Mouse (Mus musculus) erythroblast, embryonic 14.5 days (primary cell): ENCODE measurements around the gene Tmem72. TPM values are rescaled to one million over a fixed set of nuclear protein-coding genes. Genes with fewer than 3 reads are reported as not detected.

ENCODE experiments used
- H3K27me3 ChIP-seq: 2 replicates; pipeline ENCODE4 v1.6.1; 2012; ENCODE audit warnings: inconsistent platforms; ENCODE audit not compliant: control insufficient read depth
- H3K36me3 ChIP-seq: 2 replicates; pipeline ENCODE4 v1.6.1; 2012; ENCODE audit warnings: mild to moderate bottlenecking, inconsistent platforms; ENCODE audit not compliant: control insufficient read depth
- H3K4me1 ChIP-seq: 2 replicates; pipeline ENCODE4 v1.6.1; 2012; ENCODE audit warnings: inconsistent platforms; ENCODE audit not compliant: control insufficient read depth
- H3K4me3 ChIP-seq: replicated peaks from 2 replicates; pipeline ENCODE3; 2012; ENCODE audit warnings: moderate library complexity, mild to moderate bottlenecking, inconsistent platforms
- H3K9me3 ChIP-seq: 2 replicates; pipeline ENCODE4 v1.6.1; 2012; ENCODE audit warnings: low read length, inconsistent platforms, mixed read lengths; ENCODE audit not compliant: control insufficient read depth
- GATA1 ChIP-seq: IDR thresholded peaks from 2 replicates; pipeline ENCODE4 v1.6.1; 2012; ENCODE audit warnings: low read length, inconsistent platforms, mixed read lengths
- TAL1 ChIP-seq: IDR thresholded peaks from 3 replicates; pipeline ENCODE4 v1.6.1; 2012; ENCODE audit warnings: low read length, inconsistent platforms, mixed read lengths
- polyA plus RNA-seq: library from polyadenylated mRNA; stranded (reverse); fragments of >175 nt; gene quantifications from 2 replicates; pipeline ENCODE4 v1.2.3, GENCODE M21; 2012

Tmem72 gene
- polyA plus RNA-seq, 1 experiment: not detected

DNA sequence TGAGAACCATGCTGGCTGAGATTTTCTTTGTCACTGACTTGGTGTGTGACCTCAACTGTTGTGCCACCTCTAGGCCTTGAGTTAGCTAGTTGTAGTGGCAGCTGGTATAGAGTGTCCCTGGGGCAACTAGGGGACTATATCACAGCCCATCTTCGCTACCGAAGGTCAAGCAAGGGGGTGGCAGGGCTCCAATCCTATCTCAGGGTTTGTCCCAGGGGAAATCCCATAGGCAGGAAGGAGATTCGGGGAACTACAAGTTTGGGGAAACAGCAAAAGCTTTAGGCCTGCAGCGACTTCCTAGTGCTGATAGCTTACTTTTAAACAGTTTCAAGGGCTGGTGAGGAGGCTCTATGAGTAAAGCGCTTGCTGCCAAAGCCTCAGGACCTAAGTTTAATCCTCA, 44.4 kb downstream of the Tmem72 start:
- H3K4me1 ChIP-seq: peaks cover 12% of the 10 kb centered on the region
- H3K27me3 ChIP-seq: peaks cover 6% of the 10 kb centered on the region
- no peaks in the 10 kb centered on the region for H3K9me3 ChIP-seq
- TF ChIP-seq GATA1: no peak
- no peak for TF ChIP-seq TAL1
- H3K36me3 ChIP-seq: no peaks in the 10 kb centered on the region
- H3K4me3 ChIP-seq: no peak overlapping the region

GRCm38 (mm10) chr6:116671768-116672167, 44.9 kb downstream of the Tmem72 start:
- H3K4me1 ChIP-seq: peaks cover 11% of the 10 kb centered on the region
- TF ChIP-seq GATA1 (no peak), TAL1 (no peak)
- peaks cover 6% of the 10 kb centered on the region for H3K27me3 ChIP-seq
- H3K4me3 ChIP-seq: no peak overlapping the region
- no peaks in the 10 kb centered on the region for H3K36me3 ChIP-seq
- H3K9me3 ChIP-seq: no peaks in the 10 kb centered on the region

DNA sequence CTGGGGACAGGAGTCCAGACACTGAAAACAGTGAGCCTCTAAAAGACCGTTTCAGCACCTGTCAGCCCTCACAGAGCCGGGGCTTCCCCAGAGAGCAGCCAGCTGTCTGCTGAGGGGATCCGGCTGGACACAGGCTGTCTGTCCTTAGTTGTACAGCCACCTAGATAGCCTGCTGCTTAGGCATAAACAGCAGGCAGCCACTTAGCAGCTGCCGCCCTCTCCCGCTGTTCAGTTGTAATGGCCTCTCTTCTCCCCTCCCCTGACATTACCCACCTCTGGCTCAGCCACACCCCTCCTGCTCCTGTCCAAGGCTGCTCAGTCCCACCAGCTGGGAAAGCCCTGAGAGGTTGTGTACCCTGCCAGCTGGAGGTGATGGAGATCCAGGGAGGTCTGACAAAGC, 45.7 kb downstream of the Tmem72 start:
- Histone ChIP-seq H3K27me3 (peaks cover 6% of the 10 kb centered on the region), H3K9me3 (no peaks in the 10 kb centered on the region), H3K4me1 (peaks cover 10% of the 10 kb centered on the region), H3K36me3 (no peaks in the 10 kb centered on the region), H3K4me3 (no peak overlapping the region)
- TF ChIP-seq TAL1 (no peak), GATA1 (no peak)

DNA sequence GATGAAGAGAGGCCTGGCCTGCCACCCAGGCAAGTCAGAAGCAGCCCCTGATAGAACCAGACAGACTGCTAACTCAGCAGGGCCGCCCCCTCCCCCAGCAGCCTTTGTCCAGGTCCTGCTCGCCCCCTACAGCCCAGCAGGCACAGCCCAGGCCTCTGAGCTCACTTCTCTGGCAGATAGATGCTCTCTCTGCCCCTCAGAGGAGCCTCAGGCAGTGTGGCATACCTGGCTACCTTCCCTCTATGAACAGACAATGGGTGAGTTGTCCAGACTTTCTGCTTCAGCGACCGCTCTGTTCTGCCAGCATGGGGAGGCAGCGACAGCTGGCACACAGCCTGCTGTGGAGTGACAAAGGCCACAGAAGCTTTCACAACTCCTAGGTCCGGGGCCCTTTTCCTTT, 46.6 kb downstream of the Tmem72 start:
- H3K36me3 ChIP-seq: no peaks in the 10 kb centered on the region
- H3K4me1 ChIP-seq: peaks cover 10% of the 10 kb centered on the region
- H3K9me3 ChIP-seq: no peaks in the 10 kb centered on the region
- H3K27me3 ChIP-seq: peaks cover 6% of the 10 kb centered on the region
- TF ChIP-seq TAL1 (no peak), GATA1 (no peak)
- H3K4me3 ChIP-seq: no peak overlapping the region

DNA sequence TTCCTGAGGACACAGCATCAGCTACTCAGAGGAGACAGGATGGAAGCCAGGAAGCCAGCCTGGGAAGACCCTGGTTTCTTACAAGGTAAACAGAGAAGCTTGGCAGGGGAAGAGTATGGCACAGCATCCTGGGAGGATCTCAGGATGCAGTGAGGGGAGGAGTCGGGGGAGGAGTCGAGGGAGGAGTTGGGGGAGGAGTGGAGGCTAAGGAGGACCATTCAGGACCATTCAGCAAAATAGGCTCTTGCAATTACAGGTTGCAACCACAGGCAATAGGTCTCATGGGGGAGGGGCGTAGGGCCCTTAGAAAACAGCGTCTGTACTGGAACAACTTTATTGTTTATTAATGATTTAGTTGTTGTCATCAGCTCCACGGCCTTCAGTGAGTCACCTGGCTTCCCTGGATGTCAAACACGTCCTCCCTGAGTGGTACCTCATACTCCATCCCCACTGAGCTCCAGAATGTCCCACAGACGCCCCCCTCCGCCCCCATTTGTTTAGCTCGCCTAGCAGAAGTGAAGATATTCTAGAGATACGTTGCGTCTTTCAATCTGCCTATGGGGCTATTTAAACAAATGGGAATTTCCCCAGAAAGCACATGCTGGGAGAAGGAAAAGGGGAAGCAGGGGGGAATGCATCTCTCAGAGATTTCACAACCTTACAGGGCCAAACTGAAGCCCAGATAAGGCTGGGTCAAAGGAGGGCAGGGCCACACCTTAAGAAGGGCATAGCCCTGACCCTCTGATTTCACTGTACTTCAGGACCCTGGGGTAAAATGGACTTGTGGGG, 47.8 kb downstream of the Tmem72 start:
- H3K27me3 ChIP-seq: peaks cover 6% of the 10 kb centered on the region
- H3K4me3 ChIP-seq: no peak overlapping the region
- no peaks in the 10 kb centered on the region for H3K9me3 ChIP-seq
- no peaks in the 10 kb centered on the region for H3K36me3 ChIP-seq
- H3K4me1 ChIP-seq: peaks cover 9% of the 10 kb centered on the region
- TF ChIP-seq GATA1 (no peak), TAL1 (no peak)

DNA sequence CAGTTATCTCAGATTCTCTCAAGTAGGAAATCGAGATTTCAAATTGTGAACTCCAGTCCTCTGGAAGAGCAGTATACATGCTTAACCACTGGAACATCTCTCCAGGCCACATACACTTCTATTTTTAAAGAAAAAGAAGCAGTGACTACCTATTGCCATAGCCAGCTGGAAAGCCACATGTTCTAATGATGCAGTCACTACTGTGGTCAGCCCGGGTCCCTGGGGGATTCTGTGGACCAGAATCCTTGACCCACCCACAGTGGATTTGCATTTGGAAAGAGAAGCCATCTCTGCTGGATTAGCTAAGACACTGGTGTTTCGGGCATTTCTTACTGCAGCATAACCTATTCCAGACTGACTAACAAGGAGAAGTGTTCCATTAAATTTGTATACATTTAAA, 49.3 kb downstream of the Tmem72 start:
- Histone ChIP-seq H3K4me3 (no peak overlapping the region), H3K9me3 (no peaks in the 10 kb centered on the region), H3K36me3 (no peaks in the 10 kb centered on the region), H3K4me1 (no peaks in the 10 kb centered on the region), H3K27me3 (no peaks in the 10 kb centered on the region)
- TF ChIP-seq GATA1 (no peak), TAL1 (no peak)

DNA sequence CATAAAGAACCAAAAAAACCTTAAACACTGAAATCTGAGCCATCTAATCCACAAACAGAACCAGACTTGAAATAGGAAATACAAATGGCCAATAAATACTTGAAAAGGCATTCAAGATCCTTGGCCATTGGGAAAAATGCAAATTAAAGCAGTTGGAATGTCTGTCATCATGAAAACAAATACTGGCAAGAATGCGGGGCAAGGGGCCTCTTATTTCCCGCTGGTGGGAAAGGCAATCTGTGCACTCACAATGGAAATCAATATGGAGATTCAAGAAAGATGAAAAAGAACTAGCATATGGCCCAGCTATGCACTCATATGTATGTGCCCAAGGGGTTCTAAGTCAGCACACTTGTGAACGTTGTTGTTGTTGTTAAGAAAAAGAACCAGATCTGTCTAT, 49.8 kb downstream of the Tmem72 start:
- no peak for TF ChIP-seq GATA1
- no peak for TF ChIP-seq TAL1
- Histone ChIP-seq H3K4me3 (no peak overlapping the region), H3K9me3 (no peaks in the 10 kb centered on the region), H3K27me3 (no peaks in the 10 kb centered on the region), H3K36me3 (no peaks in the 10 kb centered on the region), H3K4me1 (no peaks in the 10 kb centered on the region)

DNA sequence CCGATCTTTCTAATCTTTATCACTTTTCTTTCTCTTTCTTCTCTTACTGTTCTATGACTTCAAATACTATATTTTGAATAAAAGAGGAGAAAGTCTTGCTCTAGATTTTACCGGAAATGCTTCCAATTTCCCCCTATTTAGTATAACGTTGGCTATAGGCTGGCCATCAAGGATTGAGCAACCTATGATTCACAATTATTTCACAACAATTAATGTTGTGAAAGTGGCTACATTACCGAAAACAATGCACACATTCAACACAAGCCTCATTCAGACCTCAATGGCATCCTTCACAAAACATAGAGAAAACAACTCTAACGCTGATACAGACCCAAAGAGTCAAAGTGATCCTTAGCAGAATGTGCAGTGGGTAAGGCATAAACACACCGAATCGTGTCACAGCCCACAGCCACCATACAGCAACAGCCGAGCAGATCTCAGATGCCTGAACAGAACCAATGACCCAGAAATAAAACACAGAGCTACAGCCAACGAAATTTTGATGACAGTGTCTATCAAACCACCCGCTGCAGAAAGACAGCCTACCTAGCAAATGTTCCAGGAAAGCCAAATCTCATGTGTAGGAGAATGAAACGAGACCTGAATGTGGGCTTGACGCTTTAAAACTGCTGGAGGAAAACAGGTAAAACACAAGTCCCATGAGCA, 50.5 kb downstream of the Tmem72 start:
- TF ChIP-seq GATA1 (no peak), TAL1 (no peak)
- Histone ChIP-seq H3K36me3 (no peaks in the 10 kb centered on the region), H3K9me3 (no peaks in the 10 kb centered on the region), H3K4me1 (no peaks in the 10 kb centered on the region), H3K27me3 (no peaks in the 10 kb centered on the region), H3K4me3 (no peak overlapping the region)

DNA sequence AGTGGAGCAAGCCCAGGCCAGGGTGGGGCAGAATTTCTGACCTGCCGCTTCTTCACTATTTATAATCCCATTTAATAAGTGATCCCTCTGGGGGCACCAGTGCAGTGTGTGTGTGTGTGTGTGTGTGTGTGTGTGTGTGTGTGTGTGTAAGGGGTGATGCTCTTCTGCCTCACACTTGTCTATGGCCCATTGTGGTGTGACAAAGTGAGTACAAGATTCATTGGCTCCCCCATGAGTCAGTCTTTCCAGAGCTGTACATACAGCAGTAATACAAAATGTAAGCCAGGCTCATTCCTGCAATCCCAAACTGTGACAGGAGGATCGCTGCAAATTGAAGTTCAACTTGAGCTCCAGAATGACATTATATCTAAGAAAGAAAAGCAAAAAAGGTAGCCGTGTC, 51.9 kb downstream of the Tmem72 start:
- Histone ChIP-seq H3K27me3 (no peaks in the 10 kb centered on the region), H3K4me1 (no peaks in the 10 kb centered on the region), H3K9me3 (no peaks in the 10 kb centered on the region), H3K36me3 (no peaks in the 10 kb centered on the region), H3K4me3 (no peak overlapping the region)
- no peak for TF ChIP-seq TAL1
- TF ChIP-seq GATA1: no peak
